Mouse (Mus musculus) lung, postnatal 0 days (tissue): Measurements from ENCODE around the gene Rmi1.

Source experiments
- CTCF ChIP-seq: IDR thresholded peaks from 2 replicates; pipeline ENCODE4 v1.5.1; 2016; ENCODE audit warnings: antibody characterized with exemption, mild to moderate bottlenecking
- EP300 ChIP-seq: IDR thresholded peaks from 2 replicates; pipeline ENCODE4 v1.6.1; 2016; ENCODE audit warnings: antibody characterized with exemption, mild to moderate bottlenecking, control low read depth

DNA sequence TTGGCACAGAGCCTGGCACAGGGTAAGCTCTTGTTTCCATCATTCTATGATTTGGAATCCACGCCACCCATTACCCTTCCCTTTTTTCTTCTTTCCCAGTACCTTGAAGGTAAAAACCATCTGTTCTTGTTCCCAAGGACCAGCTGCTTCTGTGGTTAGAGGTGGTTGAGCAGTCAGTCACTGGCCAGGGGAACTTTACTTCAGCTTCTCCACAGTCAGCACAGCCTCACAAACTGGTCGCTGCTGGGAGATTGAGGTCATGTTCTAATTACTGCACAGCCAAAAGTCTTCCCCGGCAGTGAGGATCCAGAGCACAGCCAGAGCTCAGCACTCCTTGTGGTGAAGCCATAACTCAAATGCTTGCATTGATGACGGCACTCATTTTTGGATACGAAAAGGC, 13.8 kb downstream of the Rmi1 start:
- no peak for TF ChIP-seq CTCF
- TF ChIP-seq EP300: no peak
